Mouse (Mus musculus) CD4-positive, CD25-positive, alpha-beta regulatory T cell, adult 4 months (primary cell): ENCODE data around the gene Cypt4. TPM values are rescaled to one million over a fixed set of nuclear protein-coding genes. Genes with fewer than 3 reads are reported as not detected.
"Not testable (repeated sequence)": the region's sequence is repeated elsewhere in the genome, so short reads cannot be mapped to it uniquely, and the experiment has no call there.

Source experiments
- ATAC-seq: one replicate; pipeline ENCODE4 v1.8.0; 2017
- polyA plus RNA-seq, 2 experiments: library from polyadenylated mRNA; unstranded; fragments of 100-300 nt; shearing (Covaris generic); gene quantifications; one replicate each; pipeline ENCODE4 v1.2.1; 2017

Cypt4 gene
- polyA plus RNA-seq = not detected

GRCm38 (mm10) chr9:24624896-24625295, at the start of gene Cypt4:
Gene Cypt4, plus strand, starts transcription at chr9:24625196.
- ATAC-seq = no peak

DNA sequence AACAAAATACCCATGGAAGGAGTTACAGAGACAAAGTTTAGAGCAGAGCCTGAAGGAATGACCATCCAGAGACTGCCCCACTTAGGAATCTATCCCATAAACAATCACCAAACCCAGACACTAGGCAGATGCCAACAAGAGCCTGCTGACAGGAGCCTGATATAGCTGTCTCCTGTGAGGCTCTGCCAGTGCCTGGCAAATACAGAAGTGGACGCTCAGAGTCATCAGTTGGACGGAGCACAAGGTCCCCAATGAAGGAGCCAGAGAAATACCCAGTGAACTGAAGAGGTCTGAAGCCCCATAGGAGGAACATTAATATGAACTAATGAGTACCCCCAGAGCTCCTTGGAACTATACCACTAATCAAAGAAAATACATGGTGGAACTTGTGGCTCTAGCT, 12.3 kb downstream of the Cypt4 start:
- ATAC-seq = not testable (repeated sequence)

Other genes with a start within 250 kb of the Cypt4 start
- gene Dpy19l1, start 122.1 kb upstream of the Cypt4 start, polyA plus RNA-seq = 1 to 10 TPM; 3.6 to 7.2 TPM
- not detected for gene Dpy19l2, start 71.1 kb downstream of the Cypt4 start, polyA plus RNA-seq
- gene Tbx20, start 149.1 kb downstream of the Cypt4 start, polyA plus RNA-seq = not detected